Comparison of ENCODE assay signal across 18 mouse cellular contexts in the genomic region with DNA sequence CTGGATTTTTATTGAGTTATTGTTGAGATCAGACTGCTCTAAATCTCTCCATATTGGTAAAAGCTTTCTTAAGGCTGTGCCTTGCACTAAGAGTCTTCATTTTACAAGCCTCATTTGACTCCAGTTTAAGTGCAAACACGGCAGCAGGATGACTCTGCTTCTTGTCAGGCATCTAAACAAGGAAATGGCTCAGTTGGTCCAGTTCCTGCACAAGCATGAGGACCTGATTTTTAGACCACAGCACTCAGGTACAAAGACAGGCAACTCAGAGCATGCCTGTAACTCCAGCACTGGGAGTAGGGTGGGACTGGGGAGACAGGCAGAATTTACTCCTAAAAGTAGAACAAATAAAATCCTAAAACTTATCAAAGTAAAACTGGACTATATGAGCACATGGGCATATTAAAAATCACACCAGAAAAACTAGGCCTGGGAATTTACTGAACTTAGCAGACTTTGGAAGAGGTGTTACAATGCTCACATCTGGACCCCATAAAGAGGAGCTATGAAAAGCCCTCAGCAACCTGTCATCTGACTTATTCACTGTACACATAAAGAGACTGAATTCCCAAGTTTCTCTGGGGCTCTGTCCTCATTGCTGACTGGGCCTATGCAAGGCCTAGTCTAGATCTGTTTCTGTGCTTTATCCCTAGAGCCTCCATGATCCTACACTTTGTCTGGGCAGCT.
DNase-seq lines count a peak whose midpoint lies in the region; ATAC-seq lines count a peak whose summit lies in the region.
"Had no signal": no experiment of that assay in that cellular context is flagged by ENCODE, and none has a peak within 500 bp of the region (broad histone marks: within the 10 kb centered on the region; RNA-seq: fewer than 3 reads in every experiment).

No protein-coding gene starts in this region.

- H3K4me3 ChIP-seq in kidney, embryonic 16.5 days (ENCODE audit: low read length) = no peak overlapping the region
- peak overlapping the region; percentile 16; the same call in 1 of the 2 replicates for H3K4me3 ChIP-seq in macrophage (ENCODE audit: inconsistent target)
- H3K4me3 ChIP-seq: embryonic facial prominence, embryonic 15.5 days; forebrain, embryonic 10.5 days had no signal

- H3K79me2 ChIP-seq in macrophage (ENCODE audit: inconsistent target) = no peaks in the 10 kb centered on the region; the same call in 1 of the 2 replicates

- 0 out of 2 replicates have a peak, but pooled peaks cover 6% of the 10 kb centered on the region for H3K4me1 ChIP-seq in kidney, embryonic 16.5 days (ENCODE audit: insufficient read depth, low read length)
- H3K4me1 ChIP-seq: forebrain, embryonic 10.5 days had no signal

- 0 out of 2 replicates have a peak overlapping the region, but pooled peaks have one; percentile 16 for H3K9ac ChIP-seq in kidney, embryonic 16.5 days (replicated peaks; ENCODE audit: low read length)
- H3K9ac ChIP-seq: embryonic facial prominence, embryonic 15.5 days; lung, embryonic 14.5 days had no signal

- no peak for ATAC-seq in kidney, embryonic 16.5 days (ENCODE audit: low FRiP score, low TSS enrichment)

- DNase-seq in kidney, postnatal 4 days = no peak
- DNase-seq in B cell, adult 2 months = peak; percentile 9 to 12
- DNase-seq in forelimb bud, embryonic 11.5 days (ENCODE audit: low read depth, low spot score) = peak; percentile 54
- no peak for DNase-seq in testis, postnatal 14 days (ENCODE audit: low spot score)
- DNase-seq in kidney, adult 8-10 months = no peak
- DNase-seq in adrenal gland, postnatal 36 days = no peak
- DNase-seq: adrenal gland, adult 2 months; cerebellum, adult 8-10 months; heart, postnatal 4 days; kidney, adult 18-20 months; lung, embryonic 14.5 days; spleen, adult 18-20 months; thymus, postnatal 14 days had no signal

- WGBS in kidney, embryonic 16.5 days = 22% methylated on average over 1 of the region's 1 CpGs
- 0% methylated on average over 1 of the region's 1 CpGs for WGBS in macrophage (ENCODE audit: missing documents)

- no peaks in the 10 kb centered on the region for H3K27me3 ChIP-seq in kidney, embryonic 16.5 days (ENCODE audit: insufficient read depth, low read length)
- H3K27me3 ChIP-seq: embryonic facial prominence, embryonic 15.5 days had no signal

- H3K9me3 ChIP-seq in kidney, embryonic 16.5 days (ENCODE audit: low read length) = no peaks in the 10 kb centered on the region
- H3K9me3 ChIP-seq: embryonic facial prominence, embryonic 15.5 days; forebrain, embryonic 10.5 days had no signal

- H3K4me2 ChIP-seq in kidney, embryonic 16.5 days (replicated peaks; ENCODE audit: low read depth, low read length) = no peak overlapping the region
- H3K4me2 ChIP-seq: embryonic facial prominence, embryonic 15.5 days; lung, embryonic 14.5 days had no signal

- no peaks in the 10 kb centered on the region for H3K36me3 ChIP-seq in kidney, embryonic 16.5 days (ENCODE audit: insufficient read depth, low read length)
- no peaks in the 10 kb centered on the region for H3K36me3 ChIP-seq in macrophage (ENCODE audit: inconsistent target)
- H3K36me3 ChIP-seq: embryonic facial prominence, embryonic 15.5 days; forebrain, embryonic 10.5 days had no signal

- no peak overlapping the region for H3K27ac ChIP-seq in kidney, embryonic 16.5 days (ENCODE audit: low read length)
- H3K27ac ChIP-seq in macrophage = peak overlapping the region; percentile 59
- H3K27ac ChIP-seq: embryonic facial prominence, embryonic 15.5 days; forebrain, embryonic 10.5 days; stomach, postnatal 0 days had no signal

Comparison
In these comparisons a context has a peak if more than half of its experiments do, and no peak if none do; other contexts are left out.
1. DNase-seq: peak in B cell, adult 2 months (2 of 2) and forelimb bud, embryonic 11.5 days (single experiment); none in kidney, postnatal 4 days (0 of 2), testis, postnatal 14 days (single experiment), kidney, adult 8-10 months (0 of 2) and adrenal gland, postnatal 36 days (0 of 2).